Mouse (Mus musculus) heart, embryonic 14.5 days (tissue): Measurements from ENCODE around the gene Kdm1a. TPM values are rescaled to one million over a fixed set of nuclear protein-coding genes. Genes with fewer than 3 reads are reported as not detected.

Experiments
- ATAC-seq: fragments of 200-750 bp; cut with Nextera tagmentation; 2 replicates; pipeline ENCODE4 v1.8.0; 2017; ENCODE audit warnings: low read depth, moderate TSS enrichment; ENCODE audit not compliant: insufficient number of reproducible peaks, insufficient read depth, low FRiP score
- H3K27ac ChIP-seq, 2 experiments: fragments of 200-500 bp in 1 of 2; fragments of 300-500 bp in 1 of 2; sonication (generic) in 1 of 2; replicated peaks in 1 of 2; 2 replicates each; pipeline ENCODE4 v1.5.1; 2012 to 2014; ENCODE audit warnings: low read depth in 2 of 2, low read length in 2 of 2, control low read depth in 1 of 2, mild to moderate bottlenecking in 1 of 2, mixed read lengths in 1 of 2; ENCODE audit not compliant: control insufficient read depth in 1 of 2, insufficient read depth in 1 of 2
- H3K27me3 ChIP-seq: fragments of 300-500 bp; sonication (generic); 2 replicates; pipeline ENCODE4 v1.6.1; 2014; ENCODE audit warnings: mild to moderate bottlenecking, low read length, control low read depth; ENCODE audit not compliant: control insufficient read depth, insufficient read depth
- H3K36me3 ChIP-seq: fragments of 300-500 bp; sonication (generic); 2 replicates; pipeline ENCODE4 v1.6.1; 2014; ENCODE audit warnings: mild to moderate bottlenecking, control low read depth, low read length, mixed read lengths; ENCODE audit not compliant: control insufficient read depth, insufficient read depth
- H3K4me1 ChIP-seq, 2 experiments: fragments of 200-500 bp in 1 of 2; fragments of 300-500 bp in 1 of 2; sonication (generic) in 1 of 2; 2 replicates each; pipeline ENCODE4 v1.6.1; 2012 to 2014; ENCODE audit warnings: low read length in 2 of 2, control low read depth in 1 of 2, mixed read lengths in 1 of 2; ENCODE audit not compliant: control insufficient read depth in 2 of 2, insufficient read depth in 2 of 2
- H3K4me2 ChIP-seq: fragments of 300-500 bp; sonication (generic); 2 replicates; pipeline ENCODE4 v1.6.1; 2014; ENCODE audit warnings: mild to moderate bottlenecking, low read length
- H3K4me3 ChIP-seq, 2 experiments: fragments of 200-500 bp in 1 of 2; fragments of 300-500 bp in 1 of 2; sonication (generic) in 1 of 2; 2 replicates each; pipeline ENCODE4 v1.5.1; 2012 to 2014; ENCODE audit warnings: low read length in 2 of 2, mild to moderate bottlenecking in 2 of 2, control low read depth in 1 of 2, low read depth in 1 of 2, moderate library complexity in 1 of 2; ENCODE audit not compliant: control insufficient read depth in 1 of 2, insufficient read depth in 1 of 2
- H3K9ac ChIP-seq: fragments of 300-500 bp; sonication (generic); 2 replicates; pipeline ENCODE4 v1.6.1; 2014; ENCODE audit warnings: mild to moderate bottlenecking, low read length
- H3K9me3 ChIP-seq: fragments of 300-500 bp; sonication (generic); 2 replicates; pipeline ENCODE4 v1.6.1; 2016; ENCODE audit warnings: low read length, control low read depth; ENCODE audit not compliant: control insufficient read depth
- WGBS: fragments of 180-500 bp; shearing (Covaris S2); extraction: QIAGEN DNeasy Blood & Tissue Kit; methylation state at CpG from one replicate; pipeline ENCODE4 v1.1.7; 2014; 5-methylcytosine and 5-hydroxymethylcytosine counted together
- polyA plus RNA-seq: library from polyadenylated mRNA; unstranded; fragments of >200 nt; fragmentation: Nextera tagmentation; extraction: Ambion mirVana; gene quantifications from 2 replicates; pipeline ENCODE4 v1.2.1, GENCODE M21; 2014

Kdm1a gene
- polyA plus RNA-seq, 1 experiment from 2014 or later, result 45.9 TPM

DNA sequence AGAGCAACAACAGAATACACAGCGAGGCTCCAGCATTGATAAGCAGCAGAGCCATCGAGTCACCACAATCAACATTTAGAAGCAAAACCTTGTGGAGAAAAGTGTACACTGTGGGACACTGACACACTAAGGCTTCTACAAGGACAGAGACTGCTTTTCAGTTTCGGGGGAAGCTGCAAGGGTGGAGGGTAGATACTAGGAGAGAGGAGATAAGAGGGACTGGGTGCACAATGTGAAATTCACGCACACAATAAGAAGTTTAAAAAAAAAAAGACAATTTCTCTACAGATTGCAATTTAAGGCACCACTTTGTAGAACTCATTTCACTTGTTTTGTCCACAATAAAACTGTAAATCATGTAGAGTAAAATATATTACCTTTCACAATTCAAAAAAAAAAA is 14.5 kb downstream of the Kdm1a start:
- no peak overlapping the region for H3K9ac ChIP-seq
- H3K4me3 ChIP-seq, result no peak overlapping the region
- H3K36me3 ChIP-seq, result peaks cover 29% of the 10 kb centered on the region
- H3K4me2 ChIP-seq, result no peak overlapping the region
- 47% methylated on average over 4 of the region's 4 CpGs for WGBS
- H3K27ac ChIP-seq, result no peak overlapping the region
- H3K27me3 ChIP-seq, result no peaks in the 10 kb centered on the region
- no peak for ATAC-seq
- H3K9me3 ChIP-seq, result no peaks in the 10 kb centered on the region
- peaks cover 0 to 9% of the 10 kb centered on the region in 2 experiments; a peak in 2 of 4 replicates for H3K4me1 ChIP-seq

- no peak for ATAC-seq
- Histone ChIP-seq H3K36me3 (peaks cover 25% of the 10 kb centered on the region), H3K4me2 (no peak overlapping the region), H3K4me1 (peaks cover 0 to 10% of the 10 kb centered on the region in 2 experiments; a peak in 2 of 4 replicates), H3K9ac (no peak overlapping the region), H3K4me3 (no peak overlapping the region), H3K27me3 (no peaks in the 10 kb centered on the region), H3K9me3 (no peaks in the 10 kb centered on the region), H3K27ac (no peak overlapping the region)
- 80% methylated on average over 4 of the region's 4 CpGs for WGBS
Observed at GRCm38 (mm10) chr4:136587221-136587827, 15.2 kb downstream of the Kdm1a start.

GRCm38 (mm10) chr4:136581885-136582284 is 20.6 kb downstream of the Kdm1a start:
- H3K9ac ChIP-seq, result no peak overlapping the region
- peaks cover 2% of the 10 kb centered on the region; the same call in 1 of the 2 replicates for H3K36me3 ChIP-seq
- 93% methylated on average over 3 of the region's 3 CpGs for WGBS
- H3K4me2 ChIP-seq, result no peak overlapping the region
- ATAC-seq, result no peak
- H3K27me3 ChIP-seq, result no peaks in the 10 kb centered on the region
- no peak overlapping the region for H3K27ac ChIP-seq
- no peak overlapping the region for H3K4me3 ChIP-seq
- peaks cover 0 to 20% of the 10 kb centered on the region in 2 experiments; a peak in 3 of 4 replicates for H3K4me1 ChIP-seq
- no peaks in the 10 kb centered on the region for H3K9me3 ChIP-seq

DNA sequence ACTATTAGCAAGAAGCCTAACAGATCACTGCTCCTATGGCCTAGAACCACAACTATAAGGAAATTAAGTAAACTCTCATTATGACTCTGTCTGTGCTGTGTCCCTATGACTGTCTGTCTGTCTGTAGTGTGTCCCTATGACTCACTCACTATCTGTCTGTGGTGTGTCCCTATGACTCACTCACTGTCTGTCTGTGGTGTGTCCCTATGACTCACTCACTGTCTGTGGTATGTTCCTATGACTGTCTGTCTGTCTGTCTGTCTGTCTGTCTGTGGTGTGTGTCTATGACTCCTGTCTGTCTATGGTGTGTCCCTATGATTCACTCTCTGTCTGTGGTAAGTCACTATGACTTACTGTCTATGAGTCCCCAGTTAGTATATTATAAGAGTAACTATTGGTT is 32.5 kb downstream of the Kdm1a start:
- Histone ChIP-seq H3K4me3 (no peak overlapping the region), H3K27ac (no peak overlapping the region), H3K9ac (no peak overlapping the region), H3K4me2 (no peak overlapping the region), H3K9me3 (no peaks in the 10 kb centered on the region), H3K27me3 (no peaks in the 10 kb centered on the region), H3K36me3 (peaks cover 80% of the 10 kb centered on the region), H3K4me1 (peaks cover 0 to 2% of the 10 kb centered on the region in 2 experiments; a peak in 2 of 4 replicates)
- no peak for ATAC-seq

DNA sequence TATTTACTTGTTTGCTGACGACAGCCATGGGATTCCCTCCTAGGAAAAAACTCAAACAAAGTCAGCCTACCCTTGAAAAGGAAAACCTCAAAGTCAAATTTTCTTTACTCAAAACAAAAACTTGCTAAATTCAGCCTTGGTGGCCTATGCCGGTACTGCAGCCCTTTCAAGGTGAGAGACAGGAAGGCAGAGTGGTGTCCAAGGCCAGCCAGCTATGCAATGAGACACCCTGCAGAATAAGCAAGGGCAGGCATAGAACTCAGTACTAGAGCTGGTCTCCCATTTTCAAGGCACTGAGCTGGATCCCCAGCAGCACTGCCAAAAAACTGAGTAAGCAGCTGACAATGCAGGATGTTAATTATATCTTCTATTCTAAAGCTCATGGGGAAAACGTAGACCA is 33.9 kb downstream of the Kdm1a start:
- H3K9me3 ChIP-seq, result no peaks in the 10 kb centered on the region
- no peak overlapping the region for H3K4me3 ChIP-seq
- no peak overlapping the region for H3K27ac ChIP-seq
- no peaks in the 10 kb centered on the region for H3K27me3 ChIP-seq
- no peak overlapping the region for H3K4me2 ChIP-seq
- peaks cover 85% of the 10 kb centered on the region for H3K36me3 ChIP-seq
- no peak for ATAC-seq
- H3K4me1 ChIP-seq, result no peaks in the 10 kb centered on the region; a peak in 1 of 4 replicates
- no peak overlapping the region for H3K9ac ChIP-seq
- WGBS, result 70% methylated on average over 3 of the region's 3 CpGs

DNA sequence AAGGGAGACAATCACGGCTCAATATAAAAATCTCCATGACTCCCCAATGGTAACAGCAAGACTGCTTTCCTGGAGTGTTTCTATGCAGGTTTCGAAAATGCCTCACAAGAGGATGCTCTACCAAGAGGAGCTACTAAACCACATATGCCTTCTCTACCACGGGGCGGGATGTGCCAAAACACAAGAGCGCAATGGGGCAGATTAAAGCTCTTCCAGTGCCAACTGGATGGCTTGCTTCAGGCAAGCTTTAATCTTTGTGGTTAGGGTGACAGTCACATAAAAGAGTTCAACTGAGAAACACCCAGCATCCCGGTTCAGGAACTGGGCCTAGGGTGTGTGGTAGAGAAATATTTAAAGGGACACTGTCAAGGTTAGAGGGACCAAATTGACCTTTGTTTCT is 39.8 kb downstream of the Kdm1a start:
- H3K9ac ChIP-seq, result no peak overlapping the region
- H3K4me3 ChIP-seq, result no peak overlapping the region
- H3K9me3 ChIP-seq, result no peaks in the 10 kb centered on the region
- no peaks in the 10 kb centered on the region for H3K27me3 ChIP-seq
- WGBS, result 84% methylated on average over 6 of the region's 6 CpGs
- no peak for ATAC-seq
- H3K27ac ChIP-seq, result no peak overlapping the region
- H3K4me1 ChIP-seq, result no peaks in the 10 kb centered on the region
- H3K36me3 ChIP-seq, result peaks cover 87% of the 10 kb centered on the region
- no peak overlapping the region for H3K4me2 ChIP-seq

GRCm38 (mm10) chr4:136560270-136560991 is 42.1 kb downstream of the Kdm1a start:
- Histone ChIP-seq H3K27ac (no peak overlapping the region), H3K9ac (no peak overlapping the region), H3K4me3 (no peak overlapping the region), H3K4me1 (no peaks in the 10 kb centered on the region), H3K36me3 (peaks cover 91% of the 10 kb centered on the region), H3K9me3 (no peaks in the 10 kb centered on the region), H3K27me3 (no peaks in the 10 kb centered on the region), H3K4me2 (no peak overlapping the region)
- WGBS, result 83% methylated on average over 8 of the region's 8 CpGs
- no peak for ATAC-seq
